Mouse (Mus musculus) right cerebral cortex, postnatal 14 days (tissue): ENCODE results near the gene Dnase1l3.

Experiments
- DNase-seq: peaks from one replicate; pipeline ENCODE4 v3.0.0; 2022

Dnase1l3 gene

DNA sequence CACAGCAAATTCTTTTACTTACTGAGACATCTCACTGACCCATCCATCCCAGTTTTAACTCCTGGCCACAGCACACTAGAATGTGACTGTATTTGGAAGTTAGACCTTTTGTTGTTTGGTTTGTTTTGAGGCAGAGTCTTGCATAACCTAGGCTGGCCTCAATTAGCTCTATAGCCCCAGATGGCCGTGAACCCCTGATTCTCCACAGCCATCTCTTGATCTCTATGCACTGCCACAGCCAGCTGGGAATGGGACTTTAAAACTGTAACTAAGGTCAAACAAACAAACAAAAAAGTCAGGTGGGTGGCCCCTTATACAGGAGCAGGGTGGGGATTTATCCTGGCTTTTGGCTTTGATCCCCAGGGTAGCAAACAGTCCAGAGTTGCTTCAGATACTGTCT is 19.7 kb downstream of the Dnase1l3 start:
- DNase-seq, result no peak

DNA sequence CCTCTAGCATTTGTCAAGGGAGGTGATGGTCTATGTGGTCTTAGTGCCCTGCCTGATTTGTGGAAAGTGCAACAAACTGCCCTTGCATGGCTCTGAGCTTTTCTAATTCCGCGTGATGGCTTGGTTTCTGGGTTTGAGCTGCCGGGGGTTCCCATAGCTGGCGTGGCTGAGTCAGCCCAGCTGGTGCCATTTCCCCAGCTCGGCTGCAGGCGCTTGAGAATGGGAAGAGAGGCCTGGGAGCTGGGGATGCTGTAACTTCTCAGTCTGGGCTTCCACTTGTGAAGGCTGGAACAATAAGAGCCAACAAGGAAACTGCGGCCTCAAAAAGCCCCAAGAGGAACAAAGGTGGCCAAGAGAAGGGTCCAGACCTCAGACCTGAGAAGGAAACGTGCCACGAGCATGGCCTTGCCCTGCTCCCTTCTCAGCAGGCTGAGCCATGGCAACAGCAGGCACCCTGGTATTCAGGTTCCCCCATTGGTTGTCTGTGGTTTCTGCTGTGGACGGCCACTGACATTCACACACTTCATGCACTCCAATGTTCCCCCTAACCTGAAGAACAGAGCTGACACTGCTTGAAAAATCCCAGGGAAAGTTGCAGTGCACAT is 22.4 kb downstream of the Dnase1l3 start:
- no peak for DNase-seq

DNA sequence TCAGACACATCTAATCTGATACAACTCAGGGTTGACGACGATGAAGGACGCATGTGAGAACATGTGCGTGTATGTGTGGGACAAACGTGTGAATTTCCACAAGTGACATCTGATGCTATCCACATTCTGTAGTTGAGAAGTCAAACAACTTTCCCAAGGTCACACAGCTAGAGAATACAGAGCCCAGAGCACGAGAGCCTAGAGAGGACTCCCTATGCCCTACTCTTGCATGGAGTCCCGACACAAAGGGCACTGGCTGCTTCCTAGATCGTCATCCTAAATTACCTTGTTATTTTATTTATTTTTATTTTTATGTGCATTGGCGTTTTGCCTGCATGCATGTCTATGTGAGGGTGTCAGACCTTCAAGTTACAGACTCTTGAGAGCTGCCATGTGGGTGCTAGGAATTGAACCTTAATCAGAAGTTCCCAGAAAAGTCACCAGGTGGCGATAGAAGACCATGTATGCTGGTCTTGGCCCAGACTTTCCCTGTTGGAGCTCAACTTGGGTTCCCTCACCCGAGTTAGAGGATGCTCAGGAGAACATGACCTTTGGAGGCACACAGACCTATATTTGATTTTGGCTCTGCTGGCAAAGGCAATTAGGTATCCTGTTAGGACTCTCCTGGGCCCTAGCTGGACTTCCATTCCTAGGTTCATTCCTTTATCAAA is 30.0 kb downstream of the Dnase1l3 start:
- peak; percentile 69 for DNase-seq

DNA sequence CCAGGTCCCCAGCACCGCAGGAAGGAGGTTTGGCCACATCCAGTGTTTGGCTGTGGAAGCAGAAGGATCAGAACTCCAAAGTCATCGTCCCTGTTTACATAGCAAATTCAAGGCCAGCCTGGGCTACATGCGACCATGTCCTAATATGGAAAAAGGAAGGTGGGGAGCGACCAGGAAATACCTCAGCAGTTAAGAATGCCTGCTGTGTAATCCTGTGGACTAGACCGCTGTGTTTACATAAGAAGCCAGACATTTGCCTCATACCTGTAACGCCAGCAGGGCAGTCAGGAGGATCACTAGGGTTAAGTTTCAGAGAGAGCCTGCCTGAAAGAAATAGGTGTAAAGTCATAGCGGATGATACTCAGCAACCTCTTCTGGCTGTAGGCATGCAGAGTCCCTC is 31.2 kb downstream of the Dnase1l3 start:
- DNase-seq, result no peak

DNA sequence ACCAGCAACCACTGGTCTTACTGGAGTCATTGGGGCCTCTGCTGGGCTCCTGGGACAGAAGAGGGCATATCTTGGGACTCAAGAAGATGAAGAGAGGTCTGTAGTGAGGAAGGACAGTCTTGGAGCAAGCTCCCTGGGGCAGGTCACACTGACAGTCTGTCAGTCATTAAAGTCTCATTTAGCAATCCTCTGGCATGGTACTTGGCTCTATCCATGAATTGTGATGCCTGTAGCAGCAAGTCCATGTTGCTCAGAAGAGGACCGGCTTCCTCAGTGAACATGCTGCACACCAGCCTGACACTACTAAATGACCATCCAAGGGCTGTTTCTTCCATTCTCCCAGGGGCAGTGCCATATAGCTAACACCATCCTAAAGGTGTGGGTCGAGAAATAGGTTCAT is 31.7 kb downstream of the Dnase1l3 start:
- no peak for DNase-seq

DNA sequence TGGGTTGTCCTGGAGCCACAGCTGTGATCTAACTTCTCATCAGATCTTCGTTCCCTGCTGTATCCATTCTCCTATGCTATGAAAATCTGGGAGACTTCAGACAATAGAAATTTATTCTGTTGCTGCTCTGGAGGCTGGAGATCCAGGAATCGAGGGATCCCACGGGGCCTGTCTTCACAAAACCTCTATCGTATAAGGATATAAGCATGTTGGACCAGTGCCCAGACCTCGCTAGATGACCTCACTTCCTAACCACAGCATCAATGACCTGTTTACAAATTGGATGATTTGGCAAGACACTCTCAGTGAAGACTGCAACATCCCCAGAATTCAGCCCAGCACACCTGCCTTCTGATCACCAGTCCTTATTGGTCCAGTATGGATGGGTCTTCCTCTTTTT is 32.7 kb downstream of the Dnase1l3 start:
- DNase-seq, result no peak

DNA sequence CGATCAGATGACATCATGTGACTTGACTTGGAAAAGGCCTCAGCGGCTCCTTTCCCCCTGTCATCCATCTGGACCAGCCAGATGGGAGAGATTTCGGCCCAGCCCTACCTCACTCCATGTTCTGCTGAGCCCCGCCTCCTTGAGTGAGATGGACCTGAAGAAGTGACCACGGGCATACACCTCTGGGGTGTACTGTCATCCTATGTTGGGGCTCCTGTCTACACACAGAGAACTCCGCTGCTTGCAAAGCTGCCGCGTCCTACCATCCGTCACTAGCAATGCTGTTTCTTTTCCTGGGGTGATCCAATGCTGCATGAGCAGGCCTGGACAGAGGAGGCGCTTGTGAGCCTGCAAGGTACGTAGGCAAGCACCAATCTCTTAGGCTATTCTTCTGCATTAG is 33.8 kb downstream of the Dnase1l3 start:
- peak; percentile 46 for DNase-seq

DNA sequence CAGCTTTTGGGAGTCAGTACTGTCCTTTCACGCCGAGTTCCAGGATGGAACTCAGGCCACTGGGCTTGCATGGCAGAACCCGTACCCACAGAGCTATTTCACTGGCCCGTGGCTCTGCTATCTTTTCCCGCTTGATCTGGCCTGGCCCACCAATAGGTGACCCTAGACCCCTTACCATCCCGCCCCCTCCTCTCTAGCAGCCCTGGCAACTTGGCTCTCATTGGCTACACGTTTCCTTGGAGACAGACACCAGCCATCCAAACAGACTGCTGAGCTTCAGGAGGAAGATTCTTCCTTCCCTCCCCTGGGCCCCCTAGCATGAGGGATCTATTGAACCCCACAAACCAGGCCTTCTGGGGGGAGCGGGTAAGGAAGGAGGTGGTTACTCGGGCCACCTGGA is 37.3 kb downstream of the Dnase1l3 start, which contains the start of gene Gm45521:
Gene Gm45521, plus strand, starts transcription at position 240 of the 400 bp plus-strand sequence.
- DNase-seq, result no peak

DNA sequence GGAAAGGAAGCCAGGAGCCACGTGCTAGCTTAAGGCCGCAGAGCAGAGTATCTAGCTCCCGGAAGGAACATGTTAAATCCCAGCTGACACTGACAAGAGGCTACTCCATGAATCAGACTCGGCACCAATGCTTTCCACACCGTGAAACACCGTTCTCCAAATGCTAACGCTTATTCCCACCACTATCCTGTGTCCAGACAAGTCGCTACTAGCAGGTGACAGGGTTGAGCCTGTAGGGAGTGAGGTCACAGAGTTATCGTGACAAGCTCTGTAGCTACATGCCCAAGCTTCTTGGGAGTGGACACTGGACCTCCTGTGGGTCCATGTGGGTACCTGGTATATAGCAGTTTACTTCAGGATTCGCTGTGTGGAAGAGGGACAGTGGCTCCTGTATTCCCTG is 37.9 kb downstream of the Dnase1l3 start:
- DNase-seq, result no peak

DNA sequence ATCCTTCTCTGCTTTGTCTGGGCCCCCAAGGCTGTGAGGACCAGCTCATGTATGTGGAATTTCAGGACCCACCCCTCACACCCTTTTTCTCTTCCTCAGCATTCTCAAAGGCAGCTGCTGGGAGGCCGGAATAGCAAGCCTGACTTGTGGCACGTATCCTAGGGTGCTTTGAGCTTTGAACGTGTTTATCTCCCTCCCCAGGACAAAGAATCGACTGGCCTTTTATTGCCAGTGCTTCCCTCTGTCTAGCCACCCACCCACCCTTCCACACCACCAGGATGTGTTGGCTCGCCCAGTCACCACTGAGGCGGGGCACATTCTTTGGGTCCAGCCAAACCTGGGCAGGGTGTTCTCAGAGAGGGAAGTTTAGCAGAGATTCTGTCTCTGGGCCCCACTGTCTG is 40.3 kb downstream of the Dnase1l3 start:
- DNase-seq, result no peak

DNA sequence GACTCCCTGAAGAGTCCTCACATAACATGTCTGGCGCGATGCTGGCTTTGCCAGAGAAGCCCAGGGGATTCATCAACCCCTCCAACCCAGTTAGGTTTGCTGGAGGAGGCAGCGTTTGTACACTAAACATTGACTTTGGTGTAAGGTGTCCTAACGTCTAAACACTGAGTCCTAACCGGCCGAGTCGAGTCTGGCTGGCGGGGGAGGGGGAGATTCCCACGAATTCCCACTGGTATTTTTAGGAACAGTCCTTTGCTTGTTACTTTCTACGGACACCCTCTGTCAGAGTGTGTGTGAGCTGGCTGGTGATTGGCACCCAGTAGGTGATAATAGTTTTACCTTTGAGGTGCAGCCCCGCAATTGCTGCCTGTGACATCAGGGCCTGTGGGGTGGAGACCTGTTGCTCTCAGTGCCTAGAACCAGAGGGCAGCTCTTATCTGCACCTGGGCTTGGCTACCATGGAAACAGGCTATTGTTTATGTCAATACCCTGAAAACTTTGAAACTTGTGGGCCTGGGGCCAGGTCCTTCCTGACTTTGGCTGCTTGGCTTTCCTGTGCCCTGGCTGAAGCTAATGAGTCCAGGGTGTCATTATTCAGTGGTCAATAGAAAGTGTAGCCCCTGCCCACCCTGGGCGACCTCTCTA is 41.6 kb downstream of the Dnase1l3 start:
- DNase-seq, result no peak

DNA sequence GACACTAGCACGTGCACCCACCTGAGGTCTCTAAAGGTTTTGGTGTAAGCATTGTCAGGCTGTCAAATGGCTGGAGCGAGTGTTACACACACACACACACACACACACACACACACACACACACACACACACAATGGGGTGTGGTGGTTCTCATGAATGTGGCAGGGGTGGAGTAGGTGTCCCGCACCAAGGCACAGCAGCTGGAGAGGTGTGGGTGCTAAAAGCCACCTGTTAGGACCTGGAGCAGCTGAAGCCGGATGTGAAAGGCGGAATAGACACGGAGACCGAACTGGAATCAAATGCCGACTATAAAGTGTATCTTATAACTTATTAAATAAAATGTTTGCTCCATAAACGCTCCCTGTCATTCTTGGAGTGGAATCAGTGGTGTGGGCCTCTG is 43.1 kb downstream of the Dnase1l3 start:
- no peak for DNase-seq

DNA sequence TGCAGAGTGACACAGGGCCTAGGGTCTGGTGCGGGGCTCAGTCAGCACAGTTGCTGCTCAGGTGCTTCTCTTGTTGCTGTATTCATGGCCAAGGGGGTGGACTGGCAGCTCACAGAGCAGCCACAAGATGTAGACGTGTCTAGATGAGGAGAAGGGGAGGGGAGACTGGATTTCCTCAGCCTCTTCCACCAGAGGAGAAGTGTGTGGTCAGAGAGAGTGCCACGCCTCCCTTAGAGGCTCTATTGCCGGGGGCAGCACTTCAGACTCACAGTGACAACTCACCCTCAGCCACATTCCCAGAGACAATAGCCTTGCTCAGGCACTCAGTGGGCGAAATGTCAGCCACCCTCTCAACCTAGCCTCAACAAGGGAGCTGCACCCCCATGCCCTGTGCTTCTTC is 49.1 kb downstream of the Dnase1l3 start:
- no peak for DNase-seq

DNA sequence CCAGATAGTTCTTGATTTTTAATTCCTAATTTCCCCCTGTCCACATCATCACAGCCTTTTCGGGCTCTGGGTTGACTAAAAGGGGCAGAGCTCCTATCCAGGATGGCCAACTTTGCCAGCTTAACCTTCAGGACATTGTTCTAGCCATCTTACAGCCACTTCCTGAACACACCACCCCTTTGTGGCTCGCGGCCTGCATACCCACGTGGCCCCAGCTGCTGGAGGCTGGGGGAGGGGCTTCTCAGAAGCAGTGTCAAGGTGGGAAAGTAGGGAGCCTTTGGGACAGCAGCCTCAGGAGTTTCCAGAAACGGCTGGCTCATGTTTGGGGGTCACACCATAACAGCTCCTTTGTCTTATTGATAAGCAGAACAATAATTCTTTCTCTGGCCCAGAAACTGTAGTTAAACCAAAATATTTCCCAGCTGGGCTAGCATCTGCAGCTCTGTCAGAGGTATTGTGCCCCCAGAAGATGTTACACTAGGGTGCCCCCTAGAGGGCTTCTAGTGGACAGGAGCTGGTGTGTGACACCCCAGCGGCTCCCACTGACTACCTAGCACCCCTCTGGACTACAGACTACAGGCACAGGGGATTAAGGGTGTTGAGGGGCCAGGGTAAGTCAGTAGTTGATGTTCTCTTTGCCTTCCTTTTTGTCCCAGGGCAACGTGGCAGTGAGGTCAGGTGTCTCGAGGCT is 49.9 kb downstream of the Dnase1l3 start:
- DNase-seq, result no peak

DNA sequence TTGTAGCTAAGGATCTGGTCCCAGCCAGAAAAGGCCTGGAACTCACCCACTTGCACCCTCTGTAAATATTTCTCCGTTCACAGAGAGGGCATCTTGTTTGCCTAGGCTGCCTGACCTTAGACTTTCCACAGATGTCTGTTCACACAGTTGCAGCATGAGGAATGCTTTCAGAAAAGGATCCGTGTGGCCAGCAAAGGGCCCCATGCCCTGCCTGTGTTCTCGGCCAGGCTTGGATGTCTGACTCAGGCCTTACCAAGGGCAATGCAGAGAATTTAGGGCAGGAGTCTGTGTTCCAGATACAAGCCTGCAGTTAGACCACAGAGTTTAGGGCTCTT is 50.6 kb downstream of the Dnase1l3 start:
- DNase-seq, result no peak

DNA sequence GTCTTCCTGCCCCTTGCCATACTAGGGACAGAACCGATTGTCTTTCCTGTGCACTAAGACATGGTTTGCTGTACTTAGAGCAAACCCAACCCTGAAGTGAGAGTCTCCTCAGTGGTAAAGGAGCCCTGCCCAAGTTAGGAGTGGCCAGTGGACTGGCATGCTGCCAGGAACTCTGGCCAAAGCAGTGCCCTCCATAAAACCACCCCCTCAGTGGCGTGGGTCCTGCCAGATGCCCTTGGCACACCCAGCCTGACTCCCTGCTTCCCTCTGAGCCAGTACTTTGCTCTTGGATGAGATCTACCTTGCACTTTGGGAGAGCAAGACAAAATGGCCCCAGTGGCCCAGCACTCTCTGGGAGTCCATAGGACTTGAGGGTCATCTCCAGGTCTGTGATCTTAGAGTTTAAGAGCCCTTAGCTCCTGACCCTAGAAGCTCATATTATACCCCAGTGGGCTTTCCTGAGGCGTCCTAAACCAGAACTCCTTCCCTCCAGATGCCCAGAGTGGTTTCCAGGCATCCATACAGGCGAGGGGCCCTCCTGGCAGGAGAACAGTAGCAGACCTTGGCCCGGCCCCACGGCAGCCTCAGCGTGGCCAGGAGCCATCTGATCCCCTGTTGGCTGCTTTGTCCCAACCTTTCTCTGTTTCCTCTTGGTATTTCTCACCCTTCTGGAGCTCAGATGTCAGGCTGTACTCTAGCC is 51.1 kb downstream of the Dnase1l3 start:
- no peak for DNase-seq

DNA sequence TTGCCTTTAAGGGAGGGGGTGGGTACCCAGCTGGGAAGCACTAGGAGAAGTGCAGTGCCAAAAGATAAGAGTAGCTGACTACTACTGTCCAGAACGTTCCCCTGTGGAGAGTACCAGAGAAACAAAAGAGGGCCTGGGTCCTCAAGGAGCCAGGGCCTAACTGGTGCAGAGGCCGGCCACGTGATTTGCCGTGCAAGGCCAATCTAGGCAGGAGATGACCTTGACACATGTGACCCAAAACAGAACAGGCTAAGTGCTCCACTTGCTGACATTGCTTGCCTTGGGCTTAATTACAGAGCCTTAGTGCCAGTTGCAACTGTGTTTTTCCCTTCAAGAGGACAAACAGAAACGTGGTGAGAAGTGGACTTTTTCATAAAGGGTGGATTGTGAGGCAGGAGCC is 53.0 kb downstream of the Dnase1l3 start:
- no peak for DNase-seq

DNA sequence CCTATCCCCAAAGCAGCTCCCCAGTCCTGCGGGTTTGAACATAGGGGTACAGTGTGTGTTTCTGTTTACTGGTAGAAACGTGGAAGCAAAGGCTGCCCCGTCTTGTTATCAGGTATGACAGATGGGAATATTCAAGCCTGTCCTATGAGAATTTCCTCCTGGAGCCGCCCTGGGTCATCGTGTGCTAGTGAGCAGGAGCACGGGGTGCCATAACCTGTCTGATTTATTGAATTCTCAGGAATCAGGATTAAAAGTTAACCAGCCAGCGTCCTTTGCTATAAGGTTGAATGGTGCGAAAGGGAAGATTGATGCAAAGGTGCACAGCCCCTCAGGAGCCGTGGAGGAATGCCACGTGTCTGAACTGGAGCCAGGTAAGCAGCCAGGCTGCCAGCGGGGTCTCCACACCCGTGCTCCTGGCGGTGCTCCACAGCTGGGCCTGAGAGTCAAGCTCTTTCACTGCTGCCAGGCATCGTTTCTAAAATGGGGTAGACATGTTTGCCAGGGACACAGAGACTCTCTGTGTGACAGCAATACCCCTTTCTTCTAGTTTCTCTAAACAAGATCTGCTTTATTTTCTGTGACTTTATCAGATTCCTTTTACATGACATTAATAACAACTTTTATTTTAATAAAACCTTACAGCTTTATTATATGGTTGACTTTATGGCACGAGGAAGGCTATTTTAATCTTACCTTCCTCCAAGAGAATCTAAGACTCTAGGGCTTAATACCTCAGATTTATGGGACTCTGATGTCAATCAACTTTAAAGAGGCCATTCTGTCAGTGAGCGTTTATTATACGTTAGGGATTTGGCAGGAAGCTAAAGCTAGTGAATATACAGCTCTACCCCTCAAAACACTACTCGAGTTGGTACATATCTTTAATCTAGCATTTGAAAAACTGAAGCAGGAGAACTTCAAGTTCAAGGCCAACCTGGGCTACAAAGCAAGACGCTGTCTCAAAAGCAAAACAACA is 55.3 kb downstream of the Dnase1l3 start:
- DNase-seq, result no peak

DNA sequence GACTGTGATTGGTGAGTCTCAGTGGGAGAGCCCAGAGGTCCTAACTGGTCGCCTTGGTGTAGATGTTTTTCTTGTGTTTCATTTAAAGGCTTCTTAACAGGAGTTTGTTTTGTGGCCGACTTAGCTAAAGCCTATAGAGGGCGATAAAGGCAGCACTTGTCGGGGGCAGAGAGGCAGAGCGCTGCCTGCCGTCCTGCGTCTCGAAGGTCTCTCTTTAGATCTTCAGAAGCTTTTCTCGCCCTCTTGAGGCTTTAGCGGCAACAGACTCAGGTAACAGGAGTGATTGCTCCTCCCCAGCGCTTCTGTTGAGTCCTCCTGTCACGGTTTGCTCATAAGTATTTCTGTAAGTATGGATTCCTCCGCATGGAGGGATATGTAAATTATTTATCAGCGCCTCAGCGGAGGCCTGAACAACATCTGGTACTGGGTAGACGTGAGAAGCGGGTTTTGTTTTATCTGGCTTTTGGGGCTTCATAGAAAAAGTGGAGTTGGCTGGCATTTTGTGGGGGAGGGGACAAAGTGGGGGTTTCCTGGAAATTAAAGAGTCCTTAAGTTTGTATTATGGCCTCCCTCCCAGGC is 57.2 kb downstream of the Dnase1l3 start:
- DNase-seq, result peak; percentile 29

DNA sequence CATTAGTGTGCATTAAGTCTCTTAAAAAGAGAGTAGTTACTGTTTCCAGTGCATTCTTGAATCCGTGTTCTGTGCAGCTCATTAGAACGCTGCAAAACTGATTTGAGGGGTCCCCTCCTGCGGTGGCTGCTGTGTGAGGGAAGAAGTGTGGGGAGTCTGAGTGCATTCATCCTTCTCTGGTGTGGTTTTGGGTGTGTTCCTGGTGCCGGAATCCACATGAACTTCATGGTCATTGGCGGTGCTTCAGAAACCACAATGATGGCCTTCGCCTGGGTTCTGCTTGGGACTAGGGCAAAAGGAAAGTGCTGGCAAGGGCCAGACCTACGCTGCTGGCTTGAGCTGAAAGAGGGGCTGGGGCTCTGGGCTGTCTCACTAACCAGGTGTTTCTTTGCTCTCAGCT is 60.2 kb downstream of the Dnase1l3 start:
- DNase-seq, result no peak

DNA sequence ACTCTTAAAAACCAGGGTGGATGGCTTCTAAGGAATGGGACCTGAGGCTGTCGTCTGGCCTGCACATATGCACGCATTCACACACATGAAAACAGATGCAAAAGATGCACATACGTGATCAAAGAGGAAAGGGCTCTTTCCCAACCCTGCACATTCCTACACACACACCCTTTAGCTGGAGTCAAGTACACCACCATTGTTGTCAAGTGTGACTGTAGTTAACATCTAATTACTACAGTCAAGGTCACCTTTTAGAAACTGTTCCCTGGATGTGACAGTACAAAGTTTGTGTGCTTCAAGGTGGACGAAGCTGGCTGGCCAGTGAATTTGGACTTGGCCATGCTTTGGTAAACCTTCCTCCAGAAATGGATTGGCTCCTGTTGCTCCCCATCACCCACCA is 62.2 kb downstream of the Dnase1l3 start:
- no peak for DNase-seq

DNA sequence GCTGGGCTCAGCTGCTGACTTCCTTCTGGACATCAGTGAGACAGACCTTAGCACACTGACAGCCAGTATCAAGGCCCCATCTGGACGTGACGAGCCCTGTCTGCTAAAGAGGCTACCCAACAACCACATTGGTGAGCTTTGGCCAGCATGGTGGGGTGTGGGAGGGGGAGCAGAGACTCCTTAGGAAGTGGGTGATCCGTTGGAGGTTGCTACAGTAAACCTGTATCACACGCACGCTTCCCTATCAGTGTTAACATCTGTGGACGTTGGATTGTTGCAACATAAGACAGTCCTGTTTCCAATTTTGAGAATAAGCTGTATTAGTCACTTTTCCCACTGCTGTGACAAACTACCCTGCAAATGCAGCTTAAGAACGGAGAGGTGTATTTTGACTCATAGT is 65.3 kb downstream of the Dnase1l3 start:
- no peak for DNase-seq
